In genomic region chrX:166348086-166348485, GRCm38 (mm10) we compare ENCODE assay signal across 13 mouse cellular contexts.
A peak's percentile ranks its signal among the peaks of the same experiment; 100 is the strongest.
DNase-seq lines count a peak whose midpoint lies in the region; ATAC-seq and TF ChIP-seq lines count a peak whose summit lies in the region.
"Had no signal": no experiment of that assay in that cellular context is flagged by ENCODE, and none has a peak within 500 bp of the region (broad histone marks: within the 10 kb centered on the region; RNA-seq: fewer than 3 reads in every experiment).

No protein-coding gene starts in this region.

- H3K36me3 ChIP-seq in forebrain, postnatal 0 days (ENCODE audit: insufficient read depth), result no peaks in the 10 kb centered on the region
- H3K36me3 ChIP-seq in midbrain, embryonic 10.5 days, result no peaks in the 10 kb centered on the region
- no peaks in the 10 kb centered on the region for H3K36me3 ChIP-seq in neural tube, embryonic 13.5 days

- no peaks in the 10 kb centered on the region for H3K27me3 ChIP-seq in cerebellum, adult 2 months (ENCODE audit: control insufficient read depth, insufficient read depth, low read length)
- H3K27me3 ChIP-seq in forebrain, postnatal 0 days (ENCODE audit: insufficient read depth, low read length), result no peaks in the 10 kb centered on the region
- peaks cover 89% of the 10 kb centered on the region for H3K27me3 ChIP-seq in midbrain, embryonic 10.5 days (ENCODE audit: low read depth, poor library complexity, severe bottlenecking)
- no peaks in the 10 kb centered on the region for H3K27me3 ChIP-seq in neural tube, embryonic 13.5 days

- no peak for ATAC-seq in forebrain, postnatal 0 days
- no peak for ATAC-seq in neural tube, embryonic 13.5 days (ENCODE audit: low read depth)
- ATAC-seq: intestine, embryonic 16.5 days had no signal

- H3K4me3 ChIP-seq in cerebellum, adult 2 months (replicated peaks; ENCODE audit: insufficient read depth, low read depth, low read length), result peak overlapping the region; percentile 51
- peak overlapping the region; percentile 49 for H3K4me3 ChIP-seq in forebrain, postnatal 0 days (ENCODE audit: low read depth, low read length)
- peak overlapping the region; percentile 53 for H3K4me3 ChIP-seq in midbrain, embryonic 10.5 days
- peak overlapping the region; percentile 48 for H3K4me3 ChIP-seq in neural tube, embryonic 13.5 days

- H3K4me1 ChIP-seq in cerebellum, adult 2 months (ENCODE audit: control insufficient read depth, insufficient read depth, low read length), result no peaks in the 10 kb centered on the region; the same call in 1 of the 2 replicates
- H3K4me1 ChIP-seq in forebrain, postnatal 0 days (ENCODE audit: insufficient read depth), result no peaks in the 10 kb centered on the region
- H3K4me1 ChIP-seq in midbrain, embryonic 10.5 days, result peaks cover 13% of the 10 kb centered on the region; the same call in 1 of the 2 replicates
- peaks cover 25% of the 10 kb centered on the region for H3K4me1 ChIP-seq in neural tube, embryonic 13.5 days (replicated peaks)

- TF ChIP-seq POLR2A in cerebellum, adult 2 months (IDR thresholded peaks at IDR 0.05; ENCODE audit: borderline replicate concordance, insufficient read depth, low read length), result no peak

- H3K4me2 ChIP-seq in forebrain, postnatal 0 days (ENCODE audit: low read depth), result peak overlapping the region; percentile 50
- peak overlapping the region; percentile 55 for H3K4me2 ChIP-seq in neural tube, embryonic 13.5 days

- peak overlapping the region; percentile 71 for H3K9ac ChIP-seq in forebrain, postnatal 0 days
- H3K9ac ChIP-seq in neural tube, embryonic 13.5 days, result peak overlapping the region; percentile 58; the same call in 1 of the 2 replicates

- 9% methylated on average over 6 of the region's 6 CpGs for WGBS in cerebellum, adult 2 months
- 38% methylated on average over 6 of the region's 6 CpGs for WGBS in forebrain, postnatal 0 days
- WGBS in midbrain, embryonic 10.5 days, result 86% methylated on average over 6 of the region's 6 CpGs
- WGBS in neural tube, embryonic 13.5 days, result 37% methylated on average over 6 of the region's 6 CpGs

- no peak for TF ChIP-seq CTCF in cerebellum, adult 2 months (IDR thresholded peaks at IDR 0.05; ENCODE audit: borderline replicate concordance, insufficient read depth, low read depth, low read length)
- no peak for TF ChIP-seq CTCF in forebrain, postnatal 0 days (IDR thresholded peaks at IDR 0.05; ENCODE audit: low read depth)

- no peak overlapping the region; the same call in 1 of the 2 replicates for H3K27ac ChIP-seq in cerebellum, adult 2 months (ENCODE audit: insufficient read depth, low read length)
- peak overlapping the region; percentile 54 for H3K27ac ChIP-seq in forebrain, postnatal 0 days (ENCODE audit: low read depth, low read length)
- no peak overlapping the region for H3K27ac ChIP-seq in midbrain, embryonic 10.5 days (replicated peaks)
- peak overlapping the region; percentile 65 for H3K27ac ChIP-seq in neural tube, embryonic 13.5 days (replicated peaks)

- no peaks in the 10 kb centered on the region for H3K9me3 ChIP-seq in forebrain, postnatal 0 days (ENCODE audit: low read length)
- no peaks in the 10 kb centered on the region for H3K9me3 ChIP-seq in midbrain, embryonic 10.5 days (replicated peaks)
- H3K9me3 ChIP-seq in neural tube, embryonic 13.5 days, result no peaks in the 10 kb centered on the region

- DNase-seq in cerebellum, adult 2 months, result no peak
- no peak for DNase-seq in cerebellum, adult 11-12 months
- peak; percentile 48 for DNase-seq in forebrain, postnatal 0 days
- no peak for DNase-seq in midbrain, embryonic 10.5 days (ENCODE audit: low spot score)
- DNase-seq in heart, postnatal 14 days, result no peak
- DNase-seq in spleen, adult 18-20 months, result no peak
- DNase-seq in kidney, postnatal 36 days, result no peak
- DNase-seq: adrenal gland, postnatal 36 days; heart, adult 11 months; kidney, postnatal 4 days; thymus, postnatal 36 days had no signal

- intact Hi-C loops in heart, postnatal 14 days (cut with DNase I), result loop anchor here (5.0 kb wide), 1 partner anchor 304 kb away; no protein-coding TSS in a partner anchor

Comparison
In these comparisons a context has a peak if more than half of its experiments do, and no peak if none do; other contexts are left out.
1. H3K27ac ChIP-seq: peak in forebrain, postnatal 0 days (single experiment) and neural tube, embryonic 13.5 days (single experiment); none in cerebellum, adult 2 months (single experiment) and midbrain, embryonic 10.5 days (single experiment).
2. Peak in every context shown above with its lines, with median percentiles within 50 percentile points of each other: H3K4me3 ChIP-seq.